Mouse (Mus musculus): ENCODE measurements at regions not wholly inside any gene's neighbourhood (a gene's known extent, or its start where the extent isn't known, plus 50 kb on each side); places are given as distances from the start of the nearest gene placed in this dataset.

- DNase-seq, result peak; percentile 80
Measured at GRCm38 (mm10) chr13:100892204-100892603, 59.0 kb upstream of the Slc30a5 start.

GRCm38 (mm10) chr13:100890457-100890856 lies 57.2 kb upstream of the Slc30a5 start:
- DNase-seq, result no peak

- no peak for DNase-seq
Measured at GRCm38 (mm10) chr13:100888481-100888880, 55.3 kb upstream of the Slc30a5 start.

- no peak for DNase-seq
Measured at GRCm38 (mm10) chr13:100883711-100884110, 50.5 kb upstream of the Slc30a5 start.
